Mouse (Mus musculus): ENCODE measurements at regions not wholly inside any gene's neighbourhood (a gene's known extent, or its start where the extent isn't known, plus 50 kb on each side); places are given as distances from the start of the nearest gene placed in this dataset.

- TF ChIP-seq POLR2A (IDR thresholded peaks at IDR 0.05; ENCODE audit: borderline replicate concordance, extremely low read depth, low read depth, low read length): no peak
- DNase-seq: no peak
- WGBS: 84% methylated on average over 10 of the region's 10 CpGs
- H3K4me1 ChIP-seq (ENCODE audit: control insufficient read depth, insufficient read depth, low read length): no peaks in the 10 kb centered on the region
- H3K4me3 ChIP-seq (replicated peaks; ENCODE audit: extremely low read depth, low read depth, low read length): no peak overlapping the region
Observed at GRCm38 (mm10) chr13:45301191-45301905, 88.2 kb upstream of the Mylip start.

GRCm38 (mm10) chr13:45302796-45303195 is 86.7 kb upstream of the Mylip start:
- TF ChIP-seq POLR2A (IDR thresholded peaks at IDR 0.05; ENCODE audit: borderline replicate concordance, extremely low read depth, low read depth, low read length) (no peak), CTCF (IDR thresholded peaks at IDR 0.05; ENCODE audit: insufficient read depth, low read length) (no peak)
- WGBS: 78% methylated on average over 6 of the region's 6 CpGs

GRCm38 (mm10) chr13:45306177-45306576 is 83.4 kb upstream of the Mylip start:
- no peak for DNase-seq
- H3K4me1 ChIP-seq (ENCODE audit: control insufficient read depth, insufficient read depth, low read length): no peaks in the 10 kb centered on the region
- 75% methylated on average over 5 of the region's 5 CpGs for WGBS
- no peak overlapping the region for H3K4me3 ChIP-seq (replicated peaks; ENCODE audit: extremely low read depth, low read depth, low read length)
- TF ChIP-seq CTCF (IDR thresholded peaks at IDR 0.05; ENCODE audit: insufficient read depth, low read length) (no peak), POLR2A (IDR thresholded peaks at IDR 0.05; ENCODE audit: borderline replicate concordance, extremely low read depth, low read depth, low read length) (no peak)

More at GRCm38 (mm10) chr13:45302796-45303195, 86.7 kb upstream of the Mylip start:
- no peak for DNase-seq
- H3K4me3 ChIP-seq (replicated peaks; ENCODE audit: extremely low read depth, low read depth, low read length): no peak overlapping the region
- no peaks in the 10 kb centered on the region for H3K4me1 ChIP-seq (ENCODE audit: control insufficient read depth, insufficient read depth, low read length)

GRCm38 (mm10) chr13:45307226-45307625 is 82.3 kb upstream of the Mylip start:
- TF ChIP-seq CTCF (IDR thresholded peaks at IDR 0.05; ENCODE audit: insufficient read depth, low read length): no peak
- no peak for TF ChIP-seq POLR2A (IDR thresholded peaks at IDR 0.05; ENCODE audit: borderline replicate concordance, extremely low read depth, low read depth, low read length)
- no peak for DNase-seq
- Histone ChIP-seq H3K4me3 (replicated peaks; ENCODE audit: extremely low read depth, low read depth, low read length) (no peak overlapping the region), H3K4me1 (ENCODE audit: control insufficient read depth, insufficient read depth, low read length) (no peaks in the 10 kb centered on the region)
- 86% methylated on average over 3 of the region's 3 CpGs for WGBS

GRCm38 (mm10) chr13:45319646-45320045 is 69.9 kb upstream of the Mylip start:
- H3K4me3 ChIP-seq (replicated peaks; ENCODE audit: extremely low read depth, low read depth, low read length): no peak overlapping the region
- no peak for TF ChIP-seq POLR2A (IDR thresholded peaks at IDR 0.05; ENCODE audit: borderline replicate concordance, extremely low read depth, low read depth, low read length)
- TF ChIP-seq CTCF (IDR thresholded peaks at IDR 0.05; ENCODE audit: insufficient read depth, low read length): no peak
- 93% methylated on average over 6 of the region's 6 CpGs for WGBS
- H3K4me1 ChIP-seq (ENCODE audit: control insufficient read depth, insufficient read depth, low read length): no peaks in the 10 kb centered on the region
- DNase-seq: no peak

- no peak for TF ChIP-seq POLR2A (IDR thresholded peaks at IDR 0.05; ENCODE audit: borderline replicate concordance, extremely low read depth, low read depth, low read length)
- no peak for TF ChIP-seq CTCF (IDR thresholded peaks at IDR 0.05; ENCODE audit: insufficient read depth, low read length)
- no peak overlapping the region for H3K4me3 ChIP-seq (replicated peaks; ENCODE audit: extremely low read depth, low read depth, low read length)
- no peak for DNase-seq
- H3K4me1 ChIP-seq (ENCODE audit: control insufficient read depth, insufficient read depth, low read length): no peaks in the 10 kb centered on the region
- 78% methylated on average over 7 of the region's 7 CpGs for WGBS
Observed at GRCm38 (mm10) chr13:45325736-45326293, 63.7 kb upstream of the Mylip start.

GRCm38 (mm10) chr13:45326751-45327150 is 62.8 kb upstream of the Mylip start:
- 92% methylated on average over 6 of the region's 6 CpGs for WGBS
- H3K4me3 ChIP-seq (replicated peaks; ENCODE audit: extremely low read depth, low read depth, low read length): no peak overlapping the region
- no peak for DNase-seq
- TF ChIP-seq POLR2A (IDR thresholded peaks at IDR 0.05; ENCODE audit: borderline replicate concordance, extremely low read depth, low read depth, low read length) (no peak), CTCF (IDR thresholded peaks at IDR 0.05; ENCODE audit: insufficient read depth, low read length) (no peak)
- H3K4me1 ChIP-seq (ENCODE audit: control insufficient read depth, insufficient read depth, low read length): no peaks in the 10 kb centered on the region

- no peak for DNase-seq
- WGBS: 70% methylated on average over 8 of the region's 8 CpGs
Observed at GRCm38 (mm10) chr13:45330561-45330960, 59.0 kb upstream of the Mylip start.

GRCm38 (mm10) chr13:45332031-45332430 is 57.5 kb upstream of the Mylip start:
- H3K4me3 ChIP-seq (replicated peaks; ENCODE audit: extremely low read depth, low read depth, low read length): no peak overlapping the region
- no peak for DNase-seq
- no peak for TF ChIP-seq CTCF (IDR thresholded peaks at IDR 0.05; ENCODE audit: insufficient read depth, low read length)
- TF ChIP-seq POLR2A (IDR thresholded peaks at IDR 0.05; ENCODE audit: borderline replicate concordance, extremely low read depth, low read depth, low read length): no peak
- 85% methylated on average over 3 of the region's 3 CpGs for WGBS
- H3K4me1 ChIP-seq (ENCODE audit: control insufficient read depth, insufficient read depth, low read length): no peaks in the 10 kb centered on the region

More at GRCm38 (mm10) chr13:45330561-45330960, 59.0 kb upstream of the Mylip start:
- no peak overlapping the region for H3K4me3 ChIP-seq (replicated peaks; ENCODE audit: extremely low read depth, low read depth, low read length)
- no peaks in the 10 kb centered on the region for H3K4me1 ChIP-seq (ENCODE audit: control insufficient read depth, insufficient read depth, low read length)
- TF ChIP-seq CTCF (IDR thresholded peaks at IDR 0.05; ENCODE audit: insufficient read depth, low read length) (no peak), POLR2A (IDR thresholded peaks at IDR 0.05; ENCODE audit: borderline replicate concordance, extremely low read depth, low read depth, low read length) (no peak)

- 74% methylated on average over 5 of the region's 5 CpGs for WGBS
- Histone ChIP-seq H3K4me1 (ENCODE audit: control insufficient read depth, insufficient read depth, low read length) (no peaks in the 10 kb centered on the region), H3K4me3 (replicated peaks; ENCODE audit: extremely low read depth, low read depth, low read length) (no peak overlapping the region)
- DNase-seq: no peak
- no peak for TF ChIP-seq POLR2A (IDR thresholded peaks at IDR 0.05; ENCODE audit: borderline replicate concordance, extremely low read depth, low read depth, low read length)
- no peak for TF ChIP-seq CTCF (IDR thresholded peaks at IDR 0.05; ENCODE audit: insufficient read depth, low read length)
Observed at GRCm38 (mm10) chr13:45333634-45334033, 55.9 kb upstream of the Mylip start.

All from lung, adult 2 months (tissue).